Mouse (Mus musculus) embryonic facial prominence, embryonic 15.5 days (tissue): ENCODE data around the gene Yeats4. TPM values are rescaled to one million over a fixed set of nuclear protein-coding genes. Genes with fewer than 3 reads are reported as not detected.

Experiments
- ATAC-seq: fragments of 200-750 bp; cut with Nextera tagmentation; 2 replicates; pipeline ENCODE4 v1.8.0; 2017; ENCODE audit warnings: low read depth, moderate TSS enrichment; ENCODE audit not compliant: insufficient number of reproducible peaks, low FRiP score, low TSS enrichment
- H3K27ac ChIP-seq: fragments of 300-500 bp; sonication (generic); replicated peaks from 2 replicates; pipeline ENCODE4 v1.5.1; 2015; ENCODE audit warnings: mild to moderate bottlenecking, inconsistent platforms
- H3K27me3 ChIP-seq: fragments of 300-500 bp; sonication (generic); 2 replicates; pipeline ENCODE4 v1.6.1; 2015; ENCODE audit warnings: inconsistent platforms
- H3K36me3 ChIP-seq: fragments of 300-500 bp; sonication (generic); 2 replicates; pipeline ENCODE4 v1.6.1; 2015; ENCODE audit warnings: mild to moderate bottlenecking, inconsistent platforms
- H3K4me1 ChIP-seq: fragments of 300-500 bp; sonication (generic); 2 replicates; pipeline ENCODE4 v1.6.1; 2015; ENCODE audit warnings: inconsistent platforms
- H3K4me2 ChIP-seq: fragments of 300-500 bp; sonication (generic); replicated peaks from 2 replicates; pipeline ENCODE4 v1.6.1; 2015; ENCODE audit warnings: mild to moderate bottlenecking, inconsistent platforms
- H3K4me3 ChIP-seq: fragments of 300-500 bp; sonication (generic); replicated peaks from 2 replicates; pipeline ENCODE4 v1.5.1; 2015; ENCODE audit warnings: mild to moderate bottlenecking, inconsistent platforms
- H3K9ac ChIP-seq: fragments of 300-500 bp; sonication (generic); 2 replicates; pipeline ENCODE4 v1.6.1; 2015; ENCODE audit warnings: inconsistent platforms
- H3K9me3 ChIP-seq: fragments of 300-500 bp; sonication (generic); replicated peaks from 2 replicates; pipeline ENCODE4 v1.6.1; 2016; ENCODE audit warnings: inconsistent platforms
- WGBS: fragments of 180-500 bp; shearing (Covaris S2); methylation state at CpG from one replicate; pipeline ENCODE4 v1.1.7; 2015; 5-methylcytosine and 5-hydroxymethylcytosine counted together
- polyA plus RNA-seq: library from polyadenylated mRNA; unstranded; fragments of >200 nt; fragmentation: Nextera tagmentation; extraction: Ambion mirVana; gene quantifications from 2 replicates; pipeline ENCODE4 v1.2.1, GENCODE M21; 2015

The Yeats4 gene
- polyA plus RNA-seq, 1 experiment from 2014 or later = 56.3 TPM

- H3K27ac ChIP-seq = no peak overlapping the region
Measured at GRCm38 (mm10) chr10:117166785-117167425, 57.4 kb downstream of the Yeats4 start.

More at GRCm38 (mm10) chr10:117166785-117167425, 57.4 kb downstream of the Yeats4 start:
- Histone ChIP-seq H3K36me3 (no peaks in the 10 kb centered on the region), H3K4me3 (no peak overlapping the region), H3K9me3 (no peaks in the 10 kb centered on the region), H3K4me2 (no peak overlapping the region), H3K27me3 (no peaks in the 10 kb centered on the region), H3K4me1 (no peaks in the 10 kb centered on the region), H3K9ac (no peak overlapping the region)
- no peak for ATAC-seq
- WGBS = 77% methylated on average over 11 of the region's 11 CpGs

Other genes starting within 250 kb of the Yeats4 start
- 2.2 and 2.8 TPM in 2 replicates for gene Best3, start 238.2 kb downstream of the Yeats4 start, polyA plus RNA-seq
- gene Lrrc10, start 179.2 kb downstream of the Yeats4 start, polyA plus RNA-seq = 0.11 TPM in 1 of 2 replicates, not detected in the other
- gene Cct2, start 160.7 kb downstream of the Yeats4 start, polyA plus RNA-seq = 231 and 233 TPM in 2 replicates
- gene Frs2, start 76.0 kb downstream of the Yeats4 start, polyA plus RNA-seq = 21.7 and 22.2 TPM in 2 replicates
- gene 9530003J23Rik, start 14.2 kb upstream of the Yeats4 start, polyA plus RNA-seq = not detected in 2 replicates
- gene Lyz2, start 57.8 kb upstream of the Yeats4 start, polyA plus RNA-seq = 127 and 138 TPM in 2 replicates
- gene Lyz1, start 68.4 kb upstream of the Yeats4 start, polyA plus RNA-seq = 0.13 TPM in 1 of 2 replicates, not detected in the other
- gene Cpsf6, start 155.5 kb upstream of the Yeats4 start, polyA plus RNA-seq = 124 and 127 TPM in 2 replicates